Mouse (Mus musculus) mouse embryonic stem cell (cell line): ENCODE data around the gene Snx15.

Experiments used
- in situ Hi-C, 2 experiments: fragments of 300-500 bp; cut with MboI; formaldehyde crosslinking; loops; 1 replicate in 1 of 2; 3 replicates in 1 of 2; pipeline ENCODE4 v1.14.3; 2019 to 2020; ENCODE audit warnings: low sequenced_read_pairs in 2 of 2, low pct_unique_long_range_greater_than_20kb in 1 of 2, mixed read lengths in 1 of 2; ENCODE audit not compliant: unreplicated experiment in 1 of 2

Gene Snx15

DNA sequence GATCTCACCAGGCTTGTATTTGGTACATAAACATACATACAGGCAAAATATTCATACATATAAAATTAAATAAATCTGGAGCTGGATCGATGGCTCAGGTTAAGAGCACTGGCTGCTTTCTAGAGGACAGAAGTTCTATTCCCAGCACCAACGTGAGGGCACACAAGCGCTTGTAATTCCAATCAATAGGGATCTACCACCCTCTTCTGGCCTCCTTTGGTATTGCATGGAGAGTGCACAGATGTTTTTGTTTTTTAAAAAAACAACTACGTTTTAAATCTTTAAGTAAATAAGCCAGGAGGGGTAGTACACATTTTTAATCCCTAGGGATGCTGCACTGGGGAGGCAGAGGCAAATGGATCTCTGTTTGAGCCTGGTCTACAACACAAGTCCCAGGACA, 1.8 kb downstream of the Snx15 start:
- in situ Hi-C loops = loop anchor here (5.0 to 10.0 kb wide), 3 partner anchors 89 to 164 kb away; partner anchors contain the start of genes Pola2 (in 2 of the 2) and Capn1 (in 1 of the 2)

DNA sequence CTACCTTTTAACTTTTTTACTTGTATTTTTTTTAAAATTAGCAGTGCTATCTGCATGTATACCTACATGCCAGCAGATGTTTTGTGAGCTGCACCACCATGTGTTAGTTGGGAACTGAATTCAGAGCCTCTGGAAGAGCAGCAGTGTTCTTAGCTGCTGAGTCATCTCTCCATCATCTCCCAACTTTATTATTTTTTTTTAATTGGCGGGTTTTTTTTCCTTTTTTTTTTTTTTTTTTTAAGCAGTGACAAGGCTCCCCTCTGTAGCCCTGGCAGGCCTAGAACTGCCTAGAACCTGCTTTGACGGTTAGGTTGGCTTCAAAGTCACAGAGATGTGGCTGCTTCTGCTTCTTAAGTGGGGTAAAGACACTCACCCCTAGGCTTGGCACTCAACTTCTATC, 3.2 kb downstream of the Snx15 start:
- in situ Hi-C loops = loop anchor here (5.0 to 10.0 kb wide), 3 partner anchors 88 to 163 kb away; partner anchors contain the start of genes Pola2 (in 2 of the 2) and Capn1 (in 1 of the 2)

- in situ Hi-C loops = loop anchor here in 1 of 2 experiments (10.0 kb wide), 1 partner anchor 109 kb away; the partner anchor contains the start of gene Capn1
These were observed 4.8 kb downstream of the Snx15 start for GRCm38 (mm10) chr19:6123330-6123729.

GRCm38 (mm10) chr19:6121761-6122160, 6.3 kb downstream of the Snx15 start:
- in situ Hi-C loops = loop anchor here in 1 of 2 experiments (10.0 kb wide), 1 partner anchor 107 kb away; the partner anchor contains the start of gene Capn1

- in situ Hi-C loops = no loop called here
These were observed 9.4 kb downstream of the Snx15 start for GRCm38 (mm10) chr19:6118677-6119185.

GRCm38 (mm10) chr19:6117986-6118676, 10.0 kb downstream of the Snx15 start, which contains the start of gene Sac3d1:
Gene Sac3d1, minus strand, starts transcription at chr19:6118650.
- in situ Hi-C loops = no loop called here

- in situ Hi-C loops = no loop called here
These were observed 10.6 kb downstream of the Snx15 start for GRCm38 (mm10) chr19:6117346-6117985.

- in situ Hi-C loops = no loop called here
These were observed 11.8 kb downstream of the Snx15 start for GRCm38 (mm10) chr19:6116113-6116850.

- in situ Hi-C loops = no loop called here
These were observed 15.0 kb downstream of the Snx15 start for GRCm38 (mm10) chr19:6113116-6113515.

- in situ Hi-C loops = no loop called here
These were observed 22.5 kb downstream of the Snx15 start, which contains the start of gene Naaladl1 for GRCm38 (mm10) chr19:6105586-6105985. Gene Naaladl1, plus strand, starts transcription at chr19:6105782.

DNA sequence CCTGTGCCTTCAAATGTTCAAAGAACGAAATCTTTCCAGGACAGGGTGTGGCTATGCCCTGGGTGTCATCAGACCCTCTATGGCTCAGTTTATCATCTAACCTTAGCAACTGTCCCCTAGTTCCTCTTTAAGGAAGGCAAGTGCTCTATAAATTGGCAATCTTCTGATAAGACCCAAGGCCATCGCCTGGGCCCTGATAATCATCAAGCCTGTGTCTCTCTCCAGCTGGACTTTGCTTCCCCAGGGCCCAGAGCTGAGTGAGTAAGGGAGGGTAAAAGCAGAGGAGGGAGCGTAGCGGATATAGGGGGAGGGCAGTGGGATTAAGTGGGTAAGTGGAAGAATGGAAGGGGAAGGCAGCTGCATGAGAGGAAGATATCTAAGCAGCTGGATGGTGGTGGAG, 23.6 kb downstream of the Snx15 start:
- in situ Hi-C loops = no loop called here

DNA sequence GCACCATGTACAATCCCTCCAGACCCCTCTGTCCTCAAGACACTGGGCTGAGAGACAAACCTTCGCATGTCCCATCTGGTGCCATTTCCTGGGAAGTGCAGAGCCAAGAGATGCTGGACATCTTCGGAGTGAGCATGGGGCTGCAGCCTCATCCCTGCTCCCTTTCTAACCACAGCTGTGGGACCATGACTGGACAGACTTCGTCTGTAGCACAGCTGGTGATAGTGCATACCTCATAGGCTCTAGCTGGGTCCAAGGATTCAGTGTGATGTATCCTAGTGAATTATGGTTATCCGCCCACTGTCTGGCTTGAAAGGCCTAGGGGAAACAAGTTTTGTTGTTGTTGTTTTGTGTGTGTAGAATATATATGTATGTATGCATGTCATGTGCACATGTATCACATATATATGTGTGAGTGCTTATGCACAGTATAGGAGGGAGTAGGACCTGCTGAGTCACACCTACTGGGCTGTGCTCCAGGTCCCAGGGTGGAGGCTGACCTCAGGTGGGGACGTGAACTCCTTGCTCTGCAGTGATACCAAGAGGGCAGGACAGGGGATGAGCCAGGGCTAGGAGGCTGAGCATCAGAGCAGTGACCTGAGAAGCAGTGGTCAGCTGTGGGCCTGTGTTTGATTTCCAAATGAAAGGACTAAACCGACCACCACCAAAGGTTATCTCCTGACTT, 25.8 kb downstream of the Snx15 start:
- in situ Hi-C loops = no loop called here

GRCm38 (mm10) chr19:6101186-6101585, 26.9 kb downstream of the Snx15 start:
- in situ Hi-C loops = no loop called here

DNA sequence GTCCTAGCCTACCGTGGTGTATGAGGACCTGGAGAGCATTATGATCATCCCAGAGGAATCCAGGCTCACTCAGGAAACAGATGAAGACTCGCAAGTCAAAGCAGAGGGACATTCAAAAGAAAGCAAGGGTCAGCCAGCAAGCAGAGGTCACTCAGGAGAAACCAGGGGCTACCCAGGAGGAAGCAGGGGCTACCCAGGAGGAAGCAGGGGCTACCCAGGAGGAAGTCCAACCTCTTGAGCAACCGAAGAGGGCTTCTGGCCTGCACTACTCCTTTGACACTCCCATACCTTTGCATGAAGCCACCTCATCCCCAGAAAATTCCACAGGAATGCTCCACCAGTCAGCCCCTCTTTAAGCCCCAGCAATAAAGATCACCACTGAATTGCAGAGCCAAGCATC, 30.3 kb downstream of the Snx15 start:
- in situ Hi-C loops = no loop called here

- in situ Hi-C loops = no loop called here
These were observed 34.0 kb downstream of the Snx15 start, which contains the start of gene AC131692.1 for GRCm38 (mm10) chr19:6094119-6094518. Gene AC131692.1, plus strand, starts transcription at chr19:6094419.

GRCm38 (mm10) chr19:6088841-6089240, 39.3 kb downstream of the Snx15 start:
- in situ Hi-C loops = no loop called here

- in situ Hi-C loops = no loop called here
These were observed 42.7 kb downstream of the Snx15 start for GRCm38 (mm10) chr19:6085417-6085879.
